Mouse (Mus musculus): Measurements from ENCODE around the gene Vmn2r43. TPM values are rescaled to one million over a fixed set of nuclear protein-coding genes. Genes with fewer than 3 reads are reported as not detected.

Vmn2r43 gene
- total RNA-seq (2023) = not detected

GRCm38 (mm10) chr7:8260499-8260898 is at the start of gene Vmn2r43:
Gene Vmn2r43 (minus strand): TSS chr7:8260599.

DNA sequence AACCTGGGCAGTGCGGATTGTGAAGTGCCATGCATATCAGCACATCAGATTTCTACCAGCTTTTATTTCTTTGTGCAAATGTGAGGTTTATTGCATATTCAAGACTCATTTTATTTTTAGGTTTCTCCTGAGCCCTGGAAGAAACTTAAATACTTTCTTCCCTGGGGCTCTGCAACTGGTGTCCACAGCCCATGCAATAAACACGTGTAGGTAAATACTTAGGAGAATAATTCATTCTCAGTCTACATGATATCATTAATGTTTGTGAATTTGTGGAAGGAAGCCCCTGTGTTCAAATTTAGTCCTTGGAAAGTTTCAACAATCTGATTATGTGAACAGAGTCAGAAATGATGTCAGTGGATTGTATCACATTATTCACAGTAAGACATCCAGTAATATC is 60.2 kb downstream of the Vmn2r43 start, which contains the start of gene Vmn2r42:
Vmn2r42 (minus strand) TSS at position 101 of the 400 bp plus-strand sequence.

Other genes starting within 250 kb of the Vmn2r43 start
- gene Vmn2r41, start 98.9 kb downstream of the Vmn2r43 start, total RNA-seq (2023) = not detected
- gene Vmn2r42, start 60.3 kb downstream of the Vmn2r43 start, total RNA-seq (2023) = not detected
- not detected for gene Vmn2r44, start 122.7 kb upstream of the Vmn2r43 start, total RNA-seq (2023)
- not detected for gene Vmn2r45, start 228.5 kb upstream of the Vmn2r43 start, total RNA-seq (2023)